Mouse (Mus musculus) testis, adult 2 months (tissue): ENCODE results near the gene Mavs.

Experiments used
- CTCF ChIP-seq: fragments of 200-500 bp; IDR thresholded peaks from 2 replicates; pipeline ENCODE4 v1.5.1; 2012; ENCODE audit warnings: low read depth, mild to moderate bottlenecking, inconsistent platforms, low read length, moderate library complexity; ENCODE audit not compliant: control insufficient read depth, insufficient read depth, insufficient replicate concordance
- POLR2A ChIP-seq: fragments of 200-500 bp; IDR thresholded peaks from 2 replicates; pipeline ENCODE4 v1.6.1; 2012; ENCODE audit warnings: low read depth, mild to moderate bottlenecking, inconsistent platforms, low read length, moderate library complexity; ENCODE audit not compliant: control insufficient read depth

- TF ChIP-seq POLR2A, result no peak
- TF ChIP-seq CTCF, result no peak
These were observed 21.9 kb downstream of the Mavs start for GRCm38 (mm10) chr2:131255738-131256137.
